ENCODE assay signal across 16 mouse cellular contexts in genomic region chr7:115057736-115058135, GRCm38 (mm10).
DNase-seq lines count a peak whose midpoint lies in the region; ATAC-seq lines count a peak whose summit lies in the region.
"Had no signal": no experiment of that assay in that cellular context is flagged by ENCODE, and none has a peak within 500 bp of the region (broad histone marks: within the 10 kb centered on the region; RNA-seq: fewer than 3 reads in every experiment).

No protein-coding gene starts in this region.

- H3K9me3 ChIP-seq in hindbrain, embryonic 11.5 days (ENCODE audit: control insufficient read depth, low read length) = no peaks in the 10 kb centered on the region
- no peaks in the 10 kb centered on the region for H3K9me3 ChIP-seq in hindbrain, embryonic 14.5 days (ENCODE audit: control insufficient read depth, low read length)
- H3K9me3 ChIP-seq in lung, embryonic 15.5 days = no peaks in the 10 kb centered on the region
- H3K9me3 ChIP-seq in limb, embryonic 13.5 days = no peaks in the 10 kb centered on the region
- H3K9me3 ChIP-seq: forebrain, embryonic 12.5 days; limb, embryonic 12.5 days; liver, embryonic 15.5 days; midbrain, embryonic 12.5 days had no signal

- peaks cover 43% of the 10 kb centered on the region for H3K27me3 ChIP-seq in hindbrain, embryonic 11.5 days (ENCODE audit: control insufficient read depth, insufficient read depth, low read length)
- H3K27me3 ChIP-seq in hindbrain, embryonic 14.5 days (ENCODE audit: control insufficient read depth, insufficient read depth, low read length) = peaks cover 54% of the 10 kb centered on the region
- H3K27me3 ChIP-seq in lung, embryonic 15.5 days = no peaks in the 10 kb centered on the region
- H3K27me3 ChIP-seq in limb, embryonic 13.5 days = 0 out of 2 replicates have a peak, but pooled peaks cover 5% of the 10 kb centered on the region
- H3K27me3 ChIP-seq: limb, embryonic 12.5 days; liver, embryonic 15.5 days had no signal

- no peak overlapping the region for H3K4me3 ChIP-seq in hindbrain, embryonic 11.5 days (ENCODE audit: low read depth, low read length)
- no peak overlapping the region for H3K4me3 ChIP-seq in hindbrain, embryonic 14.5 days (replicated peaks; ENCODE audit: low read length)
- no peak overlapping the region for H3K4me3 ChIP-seq in lung, embryonic 15.5 days
- no peak overlapping the region for H3K4me3 ChIP-seq in limb, embryonic 13.5 days
- H3K4me3 ChIP-seq: forebrain, embryonic 12.5 days; layer of hippocampus, adult 2 months; limb, embryonic 12.5 days; liver, embryonic 15.5 days; midbrain, embryonic 12.5 days had no signal

- H3K36me3 ChIP-seq in hindbrain, embryonic 11.5 days (ENCODE audit: control insufficient read depth, insufficient read depth, low read length) = no peaks in the 10 kb centered on the region
- no peaks in the 10 kb centered on the region for H3K36me3 ChIP-seq in hindbrain, embryonic 14.5 days (replicated peaks; ENCODE audit: control insufficient read depth, insufficient read depth)
- no peaks in the 10 kb centered on the region for H3K36me3 ChIP-seq in lung, embryonic 15.5 days
- H3K36me3 ChIP-seq in limb, embryonic 13.5 days = no peaks in the 10 kb centered on the region
- H3K36me3 ChIP-seq: forebrain, embryonic 12.5 days; limb, embryonic 12.5 days; liver, embryonic 15.5 days; midbrain, embryonic 12.5 days had no signal

- H3K27ac ChIP-seq in hindbrain, embryonic 11.5 days (ENCODE audit: low read depth, low read length) = no peak overlapping the region
- H3K27ac ChIP-seq in hindbrain, embryonic 14.5 days = no peak overlapping the region
- H3K27ac ChIP-seq in lung, embryonic 15.5 days = no peak overlapping the region
- no peak overlapping the region for H3K27ac ChIP-seq in limb, embryonic 13.5 days
- H3K27ac ChIP-seq: forebrain, embryonic 12.5 days; layer of hippocampus, adult 2 months; limb, embryonic 12.5 days; liver, embryonic 15.5 days; midbrain, embryonic 12.5 days had no signal

- peak; percentile 67 for ATAC-seq in hindbrain, embryonic 11.5 days (ENCODE audit: low FRiP score)
- no peak; the same call in 1 of the 2 replicates for ATAC-seq in hindbrain, embryonic 14.5 days (ENCODE audit: low FRiP score)
- 0 out of 2 replicates have a peak, but pooled peaks have one; percentile 23 for ATAC-seq in lung, embryonic 15.5 days (ENCODE audit: borderline replicate concordance, extremely low read depth, low FRiP score, low TSS enrichment)
- ATAC-seq in limb, embryonic 13.5 days (ENCODE audit: low FRiP score, low read depth) = peak; percentile 40; the same call in 1 of the 2 replicates

- peaks cover 4% of the 10 kb centered on the region for H3K4me1 ChIP-seq in hindbrain, embryonic 11.5 days (replicated peaks; ENCODE audit: control insufficient read depth, insufficient read depth, low read length)
- H3K4me1 ChIP-seq in hindbrain, embryonic 14.5 days (replicated peaks; ENCODE audit: control insufficient read depth, insufficient read depth, low read length) = 0 out of 2 replicates have a peak, but pooled peaks cover 12% of the 10 kb centered on the region
- peaks cover 5% of the 10 kb centered on the region; the same call in 1 of the 2 replicates for H3K4me1 ChIP-seq in lung, embryonic 15.5 days
- peaks cover 5% of the 10 kb centered on the region; the same call in 1 of the 2 replicates for H3K4me1 ChIP-seq in limb, embryonic 13.5 days
- H3K4me1 ChIP-seq: limb, embryonic 12.5 days; liver, embryonic 15.5 days had no signal

- no peak overlapping the region for H3K9ac ChIP-seq in hindbrain, embryonic 11.5 days (ENCODE audit: low read depth, low read length)
- no peak overlapping the region for H3K9ac ChIP-seq in hindbrain, embryonic 14.5 days
- H3K9ac ChIP-seq in lung, embryonic 15.5 days = no peak overlapping the region
- no peak overlapping the region for H3K9ac ChIP-seq in limb, embryonic 13.5 days
- H3K9ac ChIP-seq: forebrain, embryonic 12.5 days; limb, embryonic 12.5 days; liver, embryonic 15.5 days; midbrain, embryonic 12.5 days had no signal

- peak; percentile 23 for DNase-seq in hindbrain, embryonic 11.5 days (ENCODE audit: low spot score)
- no peak for DNase-seq in hindbrain, embryonic 14.5 days (ENCODE audit: low spot score)
- no peak for DNase-seq in lung, postnatal 10 days
- DNase-seq in retina, embryonic 14.5 days (ENCODE audit: low spot score) = peak; percentile 38
- no peak for DNase-seq in ovary, postnatal 36 days (ENCODE audit: low spot score)
- DNase-seq: adrenal gland, postnatal 25 days; cerebellum, adult 2 months; gastrocnemius, postnatal 10 days; lung, postnatal 36 days had no signal

- H3K4me2 ChIP-seq in hindbrain, embryonic 11.5 days (replicated peaks; ENCODE audit: low read depth, low read length) = no peak overlapping the region
- no peak overlapping the region for H3K4me2 ChIP-seq in hindbrain, embryonic 14.5 days (replicated peaks)
- no peak overlapping the region for H3K4me2 ChIP-seq in lung, embryonic 15.5 days
- no peak overlapping the region for H3K4me2 ChIP-seq in limb, embryonic 13.5 days (replicated peaks)
- H3K4me2 ChIP-seq: forebrain, embryonic 12.5 days; limb, embryonic 12.5 days; liver, embryonic 15.5 days had no signal

- WGBS in hindbrain, embryonic 11.5 days = 16% methylated on average over 3 of the region's 3 CpGs
- WGBS in hindbrain, embryonic 14.5 days = 9% methylated on average over 3 of the region's 3 CpGs
- 10% methylated on average over 3 of the region's 3 CpGs for WGBS in lung, embryonic 15.5 days
- WGBS in limb, embryonic 13.5 days = 21% methylated on average over 3 of the region's 3 CpGs

Comparison
In these comparisons a context has a peak if more than half of its experiments do, and no peak if none do; other contexts are left out.
1. DNase-seq: peak in hindbrain, embryonic 11.5 days (single experiment) and retina, embryonic 14.5 days (single experiment); none in hindbrain, embryonic 14.5 days (single experiment), lung, postnatal 10 days (single experiment) and ovary, postnatal 36 days (single experiment).